Mouse (Mus musculus): Measurements from ENCODE around the gene Ahsg.
"Not testable (repeated sequence)": the region's sequence is repeated elsewhere in the genome, so short reads cannot be mapped to it uniquely, and the experiment has no call there.

Ahsg gene

GRCm38 (mm10) chr16:22939120-22939695 is 48.1 kb downstream of the Ahsg start:
- no peak for DNase-seq (ENCODE audit: low read depth, low spot score)

GRCm38 (mm10) chr16:22941825-22942476 is 50.9 kb downstream of the Ahsg start:
- DNase-seq (ENCODE audit: low read depth, low spot score) = not testable (repeated sequence)

- DNase-seq (ENCODE audit: low read depth, low spot score) = no peak
Measured at GRCm38 (mm10) chr16:22947371-22947770, 56.3 kb downstream of the Ahsg start.

All from retina, adult 2 months (tissue).